Mouse (Mus musculus) megakaryocyte, embryonic 14.5 days (primary cell): Measurements from ENCODE around the gene Suco.

Experiments
- FLI1 ChIP-seq: IDR thresholded peaks from 2 replicates; pipeline ENCODE4 v1.6.1; 2012; ENCODE audit warnings: low read length, inconsistent platforms, mixed read lengths
- GATA1 ChIP-seq: IDR thresholded peaks from 3 replicates; pipeline ENCODE4 v1.6.1; 2012; ENCODE audit warnings: mixed read lengths, low read length, inconsistent platforms, borderline replicate concordance

GRCm38 (mm10) chr1:161887679-161888260 is 11.3 kb upstream of the Suco start:
- TF ChIP-seq GATA1 (no peak), FLI1 (no peak)
